ENCODE assay signal across 8 mouse cellular contexts in the genomic region with DNA sequence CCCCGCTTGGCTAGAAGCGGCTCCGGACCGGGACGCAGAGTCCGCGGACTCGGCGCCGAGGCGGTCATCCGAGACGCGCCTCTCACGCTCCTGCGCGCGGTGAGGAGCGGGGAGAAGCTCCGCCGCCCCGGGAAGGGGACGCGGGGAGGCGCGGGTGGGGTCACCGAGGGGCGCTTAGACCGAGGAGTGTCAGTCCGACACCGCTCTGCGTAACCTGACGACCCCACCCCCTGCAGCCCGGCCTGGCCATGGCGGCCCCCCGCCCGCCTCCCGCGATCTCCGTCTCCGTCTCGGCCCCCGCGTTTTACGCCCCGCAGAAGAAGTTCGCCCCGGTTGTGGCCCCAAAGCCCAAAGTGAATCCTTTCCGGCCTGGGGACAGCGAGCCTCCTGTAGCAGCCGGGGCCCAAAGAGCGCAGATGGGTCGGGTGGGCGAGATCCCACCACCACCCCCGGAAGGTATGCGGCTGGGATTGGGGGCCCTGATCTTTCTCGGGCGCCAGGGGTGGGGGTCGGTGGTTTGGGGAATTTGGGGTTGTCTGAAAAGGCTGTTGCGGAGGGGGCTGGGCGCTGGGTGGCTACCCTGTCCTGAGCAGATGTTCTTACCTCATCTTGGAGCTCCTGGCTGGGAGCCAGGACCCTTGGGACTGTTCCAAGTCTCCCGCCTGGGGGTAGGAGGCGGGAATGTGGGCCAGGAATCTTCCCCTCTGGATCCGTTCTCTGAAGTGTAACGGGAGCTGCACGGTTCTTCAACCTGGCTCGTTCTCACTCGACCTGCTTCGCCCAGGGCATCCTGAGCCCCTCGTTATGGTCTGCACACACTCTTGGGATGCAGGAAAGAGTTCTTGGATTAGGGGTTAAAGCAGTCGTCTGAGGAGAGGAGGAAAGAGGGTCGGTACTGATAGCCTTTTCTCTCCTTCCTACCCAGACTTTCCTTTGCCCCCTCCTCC. TPM values are rescaled to one million over a fixed set of nuclear protein-coding genes. Genes with fewer than 3 reads are reported as not detected.
A peak's percentile ranks its signal among the peaks of the same experiment; 100 is the strongest.
DNase-seq lines count a peak whose midpoint lies in the region; ATAC-seq lines count a peak whose summit lies in the region.

No protein-coding gene starts in this region.

- DNase-seq in cerebellum, postnatal 10 days: peak; percentile 89 to 91
- peak; percentile 79 for DNase-seq in gastrocnemius, adult 18-20 months (ENCODE audit: low spot score)
- DNase-seq in left cerebral cortex, adult 18-20 months (ENCODE audit: low spot score in 2 of 2): peak; percentile 67 to 73
- peak; percentile 74 for DNase-seq in lung, postnatal 25 days (ENCODE audit: low spot score)
- peak; percentile 62 to 66 for DNase-seq in right cerebral cortex, postnatal 36 days (ENCODE audit: low spot score in 2 of 2)

- under 1% methylated on average over 70 of the region's 72 CpGs for WGBS in hindbrain, embryonic 15.5 days

- H3K36me3 ChIP-seq in erythroblast, embryonic 14.5 days (ENCODE audit: control insufficient read depth): peaks cover 3% of the 10 kb centered on the region; the same call in 1 of the 2 replicates
- no peaks in the 10 kb centered on the region for H3K36me3 ChIP-seq in hindbrain, embryonic 15.5 days

- ATAC-seq in erythroblast, adult 5-6 weeks (replicated peaks; ENCODE audit: low FRiP score, poor library complexity, severe bottlenecking): no peak
- ATAC-seq in hindbrain, embryonic 15.5 days (ENCODE audit: low FRiP score, low read depth): peak; percentile 64

- H3K27ac ChIP-seq in hindbrain, embryonic 15.5 days (replicated peaks): peak overlapping the region; percentile 90

- H3K9ac ChIP-seq in hindbrain, embryonic 15.5 days: peak overlapping the region; percentile 89

- H3K9me3 ChIP-seq in erythroblast, embryonic 14.5 days (ENCODE audit: control insufficient read depth, low read length): no peaks in the 10 kb centered on the region
- no peaks in the 10 kb centered on the region for H3K9me3 ChIP-seq in hindbrain, embryonic 15.5 days

- peak overlapping the region; percentile 91 for H3K4me2 ChIP-seq in hindbrain, embryonic 15.5 days

- peaks cover 23% of the 10 kb centered on the region for H3K27me3 ChIP-seq in erythroblast, embryonic 14.5 days (ENCODE audit: control insufficient read depth)
- H3K27me3 ChIP-seq in hindbrain, embryonic 15.5 days: no peaks in the 10 kb centered on the region

- peak overlapping the region; percentile 64 for H3K4me3 ChIP-seq in erythroblast, embryonic 14.5 days (replicated peaks)
- peak overlapping the region; percentile 92 for H3K4me3 ChIP-seq in hindbrain, embryonic 15.5 days

- peaks cover 43% of the 10 kb centered on the region for H3K4me1 ChIP-seq in erythroblast, embryonic 14.5 days (ENCODE audit: control insufficient read depth)
- peaks cover 43% of the 10 kb centered on the region for H3K4me1 ChIP-seq in hindbrain, embryonic 15.5 days (replicated peaks)

RNA-seq across cellular contexts. Expression of a gene that starts 0.9 kb away (rescaled TPM):
- polyA plus RNA-seq in erythroblast, embryonic 14.5 days (2012): 4.1 TPM in 2 replicates
- 74.0 and 87.0 TPM in 2 replicates for total RNA-seq in erythroblast, adult 5-6 weeks (2015; ENCODE audit: low replicate concordance)
- 7.7 and 14.1 TPM in 2 replicates for total RNA-seq in erythroblast, adult 5-6 weeks (2017; ENCODE audit: low replicate concordance)
- 10 to 100 TPM; 20.2 to 25.5 TPM for total RNA-seq in gastrocnemius, adult 18-20 months (2021)
- polyA plus RNA-seq in hindbrain, embryonic 15.5 days (2015; fragmentation: Nextera tagmentation; extraction: Ambion mirVana): 50.2 and 63.0 TPM in 2 replicates
- total RNA-seq in left cerebral cortex, adult 18-20 months (2021): 10 to 100 TPM; 48.9 to 51.2 TPM

RNA-seq across cellular contexts. Expression of a gene that starts 22.8 kb away (rescaled TPM):
- 0.02 TPM in 1 of 2 replicates, not detected in the other for polyA plus RNA-seq in erythroblast, embryonic 14.5 days (2012)
- not detected in 2 replicates for total RNA-seq in erythroblast, adult 5-6 weeks (2015; ENCODE audit: low replicate concordance)
- total RNA-seq in erythroblast, adult 5-6 weeks (2017; ENCODE audit: low replicate concordance): not detected in 2 replicates
- under 1 TPM; 0.07 to 0.23 TPM for total RNA-seq in gastrocnemius, adult 18-20 months (2021)
- 0.29 and 0.56 TPM in 2 replicates for polyA plus RNA-seq in hindbrain, embryonic 15.5 days (2015; fragmentation: Nextera tagmentation; extraction: Ambion mirVana)
- total RNA-seq in left cerebral cortex, adult 18-20 months (2021): under 1 TPM in 1 of 2 experiments, not detected in 1; 0.23 TPM

RNA-seq across cellular contexts. Expression of a gene that starts 25.9 kb away (rescaled TPM):
- not detected in 2 replicates for polyA plus RNA-seq in erythroblast, embryonic 14.5 days (2012)
- not detected in 2 replicates for total RNA-seq in erythroblast, adult 5-6 weeks (2015; ENCODE audit: low replicate concordance)
- not detected in 2 replicates for total RNA-seq in erythroblast, adult 5-6 weeks (2017; ENCODE audit: low replicate concordance)
- total RNA-seq in gastrocnemius, adult 18-20 months (2021): under 1 TPM; 0.21 to 0.30 TPM
- polyA plus RNA-seq in hindbrain, embryonic 15.5 days (2015; fragmentation: Nextera tagmentation; extraction: Ambion mirVana): 6.5 and 7.5 TPM in 2 replicates
- 100 to 1,000 TPM; 115 to 123 TPM for total RNA-seq in left cerebral cortex, adult 18-20 months (2021)

RNA-seq across cellular contexts. Expression of a gene that starts 49.7 kb away (rescaled TPM):
- not detected in 2 replicates for polyA plus RNA-seq in erythroblast, embryonic 14.5 days (2012)
- not detected in 2 replicates for total RNA-seq in erythroblast, adult 5-6 weeks (2015; ENCODE audit: low replicate concordance)
- total RNA-seq in erythroblast, adult 5-6 weeks (2017; ENCODE audit: low replicate concordance): not detected in 2 replicates
- not detected for total RNA-seq in gastrocnemius, adult 18-20 months (2021)
- not detected in 2 replicates for polyA plus RNA-seq in hindbrain, embryonic 15.5 days (2015; fragmentation: Nextera tagmentation; extraction: Ambion mirVana)
- total RNA-seq in left cerebral cortex, adult 18-20 months (2021): not detected

RNA-seq across cellular contexts. Expression of a gene that starts 54.9 kb away (rescaled TPM):
- polyA plus RNA-seq in erythroblast, embryonic 14.5 days (2012): not detected in 2 replicates
- not detected in 2 replicates for total RNA-seq in erythroblast, adult 5-6 weeks (2015; ENCODE audit: low replicate concordance)
- total RNA-seq in erythroblast, adult 5-6 weeks (2017; ENCODE audit: low replicate concordance): not detected in 2 replicates
- total RNA-seq in gastrocnemius, adult 18-20 months (2021): not detected
- polyA plus RNA-seq in hindbrain, embryonic 15.5 days (2015; fragmentation: Nextera tagmentation; extraction: Ambion mirVana): not detected in 2 replicates
- total RNA-seq in left cerebral cortex, adult 18-20 months (2021): not detected

Comparison
In these comparisons a context has a peak if more than half of its experiments do, and no peak if none do; other contexts are left out.
1. RNA of a gene that starts 25.9 kb away (total RNA-seq): 115 to 123 TPM in left cerebral cortex, adult 18-20 months; 0.21 to 0.30 TPM in gastrocnemius, adult 18-20 months and not detected in erythroblast, adult 5-6 weeks; every median in the first group is over 10 times any median in the second.
2. Peak in every context shown above with its lines, with median percentiles within 50 percentile points of each other: DNase-seq.